Mouse (Mus musculus): ENCODE results near the gene Ccl28. TPM values are rescaled to one million over a fixed set of nuclear protein-coding genes. Genes with fewer than 3 reads are reported as not detected.
"Not testable (repeated sequence)": the region's sequence is repeated elsewhere in the genome, so short reads cannot be mapped to it uniquely, and the experiment has no call there.

Gene Ccl28
- polyA plus RNA-seq (2016; fragmentation: Nextera tagmentation; extraction: Ambion mirVana) = not detected in 2 replicates

DNA sequence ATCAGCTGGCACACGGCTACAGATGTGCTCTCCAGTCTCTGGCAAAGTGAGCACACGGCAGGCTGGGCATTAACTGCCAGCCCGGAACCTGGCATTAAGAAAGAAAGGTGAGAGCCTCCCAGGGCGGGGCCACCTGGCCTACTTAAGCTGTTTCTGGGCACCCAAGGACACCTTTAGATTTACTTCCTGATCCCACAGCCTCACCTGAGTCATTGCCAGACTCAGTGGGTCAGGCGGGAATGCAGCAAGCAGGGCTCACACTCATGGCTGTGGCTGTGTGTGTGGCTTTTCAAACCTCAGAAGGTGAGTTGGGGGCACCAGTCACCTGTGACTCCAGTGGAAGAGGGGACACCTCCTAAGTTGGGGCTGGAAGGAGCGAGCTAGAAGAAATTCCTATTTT lies at the start of gene Ccl28:
Gene Ccl28, plus strand, starts transcription at position 186 of the 400 bp plus-strand sequence.
- 0 out of 2 replicates have a peak, but pooled peaks cover 3% of the 10 kb centered on the region for H3K9me3 ChIP-seq (replicated peaks)
- no peaks in the 10 kb centered on the region for H3K4me1 ChIP-seq
- H3K4me3 ChIP-seq = no peak within 1 kb of the TSS
- H3K9ac ChIP-seq = no peak within 1 kb of the TSS
- 59% methylated on average over 6 of the region's 6 CpGs for WGBS (ENCODE audit: insufficient replicate concordance)
- no peak for ATAC-seq
- H3K27ac ChIP-seq = no peak within 1 kb of the TSS
- H3K4me2 ChIP-seq = no peak within 1 kb of the TSS
- H3K36me3 ChIP-seq = no peaks in the 10 kb centered on the region
- H3K27me3 ChIP-seq (replicated peaks) = no peaks in the 10 kb centered on the region

DNA sequence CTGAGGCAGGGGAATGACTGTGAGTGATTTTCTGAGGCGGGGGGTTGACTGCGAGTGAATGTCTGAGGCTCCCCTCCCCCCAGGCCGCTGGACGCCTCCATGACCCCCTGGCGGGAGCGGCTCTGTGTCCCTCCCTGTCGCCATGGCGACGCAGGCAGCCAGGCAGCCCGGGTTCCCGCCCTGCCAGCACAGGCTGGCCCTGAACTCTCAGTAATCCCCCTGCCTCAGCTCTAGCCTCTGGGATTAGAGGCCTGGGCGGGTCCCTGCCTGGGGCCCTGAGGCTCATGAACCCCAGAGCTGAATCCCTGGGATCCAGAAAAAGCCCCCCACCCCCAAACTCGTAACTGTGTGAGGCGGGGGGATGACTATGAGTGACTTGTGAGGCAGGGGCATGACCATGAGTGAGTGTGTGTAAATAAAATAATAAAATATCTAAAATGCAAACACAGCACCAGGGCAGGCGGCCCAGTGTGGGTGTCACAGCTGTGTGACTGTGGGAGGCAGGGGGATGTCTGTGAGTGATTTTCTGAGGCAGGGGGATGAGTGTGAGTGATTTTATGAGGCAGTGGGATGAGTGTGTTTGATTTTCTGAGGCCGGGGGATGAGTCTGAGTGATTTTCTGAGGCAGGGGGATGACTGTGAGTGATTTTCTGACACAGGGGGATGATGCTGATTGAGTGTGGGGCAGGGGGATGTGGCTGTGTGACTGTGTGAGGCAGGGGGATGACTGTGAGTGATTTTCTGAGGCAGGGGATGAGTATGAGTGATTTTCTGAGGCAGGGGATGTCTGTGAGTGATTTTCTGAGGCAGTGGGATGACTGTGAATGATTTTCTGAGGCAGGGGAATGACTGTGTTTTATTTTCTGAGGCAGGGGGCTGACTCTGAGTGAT lies 27.1 kb upstream of the Ccl28 start:
- H3K4me2 ChIP-seq; H3K27ac ChIP-seq; H3K27me3 ChIP-seq (replicated peaks); H3K9ac ChIP-seq; H3K4me3 ChIP-seq; H3K4me1 ChIP-seq; H3K36me3 ChIP-seq: not testable (repeated sequence)
- peak; percentile 82 for ATAC-seq
- peaks cover 13% of the 10 kb centered on the region for H3K9me3 ChIP-seq (replicated peaks)
- WGBS (ENCODE audit: insufficient replicate concordance) = 59% methylated on average over 16 of the region's 16 CpGs

DNA sequence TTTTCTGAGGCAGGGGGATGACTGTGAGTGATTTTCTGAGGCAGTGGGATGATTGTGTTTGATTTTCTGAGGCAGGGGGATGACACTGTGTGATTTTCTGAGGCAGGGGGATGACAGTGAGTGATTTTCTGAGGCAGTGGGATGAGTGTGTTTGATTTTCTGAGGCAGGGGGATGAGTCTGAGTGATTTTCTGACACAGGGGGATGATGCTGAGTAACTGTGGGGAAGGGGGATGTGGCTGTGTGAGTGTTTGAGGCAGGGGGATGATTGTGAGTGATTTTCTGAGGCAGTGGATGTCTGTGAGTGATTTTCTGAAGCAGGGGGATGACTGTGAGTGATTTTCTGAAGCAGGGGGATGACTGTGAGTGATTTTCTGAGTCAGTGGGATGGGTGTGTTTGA lies 25.2 kb upstream of the Ccl28 start:
- not testable (repeated sequence) for ATAC-seq

DNA sequence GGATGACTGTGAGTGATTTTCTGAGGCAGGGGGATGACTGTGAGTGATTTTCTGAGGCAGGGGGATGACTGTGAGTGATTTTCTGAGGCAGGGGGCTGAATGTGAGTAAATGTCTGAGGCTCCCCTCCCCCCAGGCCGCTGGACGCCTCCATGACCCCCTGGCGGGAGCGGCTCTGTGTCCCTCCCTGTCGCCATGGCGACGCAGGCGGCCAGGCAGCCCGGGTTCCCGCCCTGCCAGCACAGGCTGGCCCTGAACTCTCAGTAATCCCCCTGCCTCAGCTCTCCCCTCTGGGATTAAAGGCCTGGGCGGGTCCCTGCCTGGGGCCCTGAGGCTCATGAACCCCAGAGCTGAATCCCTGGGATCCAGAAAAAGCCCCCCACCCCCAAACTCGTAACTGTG lies 24.6 kb upstream of the Ccl28 start:
- not testable (repeated sequence) for H3K27me3 ChIP-seq (replicated peaks); H3K27ac ChIP-seq; H3K4me2 ChIP-seq; H3K9ac ChIP-seq; H3K36me3 ChIP-seq; H3K4me3 ChIP-seq; H3K4me1 ChIP-seq; ATAC-seq
- H3K9me3 ChIP-seq (replicated peaks) = peaks cover 22% of the 10 kb centered on the region
- 73% methylated on average over 12 of the region's 12 CpGs for WGBS (ENCODE audit: insufficient replicate concordance)

More for the DNA sequence above, 25.2 kb upstream of the Ccl28 start:
- not testable (repeated sequence) for H3K36me3 ChIP-seq; H3K9ac ChIP-seq; H3K4me1 ChIP-seq; H3K4me2 ChIP-seq; H3K27me3 ChIP-seq (replicated peaks); H3K27ac ChIP-seq; H3K4me3 ChIP-seq
- peaks cover 17% of the 10 kb centered on the region for H3K9me3 ChIP-seq (replicated peaks)

DNA sequence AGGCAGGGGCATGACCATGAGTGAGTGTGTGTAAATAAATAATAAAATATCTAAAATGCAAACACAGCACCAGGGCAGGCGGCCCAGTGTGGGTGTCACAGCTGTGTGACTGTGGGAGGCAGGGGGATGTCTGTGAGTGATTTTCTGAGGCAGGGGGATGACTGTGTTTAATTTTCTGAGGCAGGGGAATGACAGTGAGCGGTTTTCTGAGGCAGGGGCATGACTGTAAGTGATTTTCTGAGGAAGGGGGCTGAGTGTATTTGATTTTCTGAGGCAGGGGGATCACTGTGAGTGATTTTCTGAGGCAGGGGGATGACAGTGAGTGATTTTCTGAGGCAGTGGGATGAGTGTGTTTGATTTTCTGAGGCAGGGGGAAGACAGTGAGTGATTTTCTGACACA lies 24.1 kb upstream of the Ccl28 start:
- H3K4me1 ChIP-seq; H3K4me3 ChIP-seq; H3K27ac ChIP-seq; ATAC-seq; H3K27me3 ChIP-seq (replicated peaks); H3K4me2 ChIP-seq; H3K9ac ChIP-seq; H3K36me3 ChIP-seq: not testable (repeated sequence)
- 47% methylated on average over 2 of the region's 2 CpGs for WGBS (ENCODE audit: insufficient replicate concordance)
- H3K9me3 ChIP-seq (replicated peaks) = peaks cover 25% of the 10 kb centered on the region

DNA sequence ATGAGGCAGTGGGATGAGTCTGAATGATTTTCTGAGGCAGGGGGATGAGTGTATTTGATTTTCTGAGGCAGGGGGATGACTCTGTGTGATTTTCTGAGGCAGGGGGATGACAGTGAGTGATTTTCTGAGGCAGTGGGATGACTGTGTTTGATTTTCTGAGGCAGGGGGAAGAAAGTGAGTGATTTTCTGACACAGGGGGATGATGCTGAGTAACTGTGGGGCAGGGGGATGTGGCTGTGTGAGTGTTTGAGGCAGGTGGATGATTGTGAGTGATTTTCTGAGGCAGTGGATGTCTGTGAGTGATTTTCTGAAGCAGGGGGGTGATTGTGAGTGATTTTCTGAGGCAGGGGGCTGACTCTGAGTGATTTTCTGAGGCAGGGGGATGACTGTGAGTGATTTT lies 23.5 kb upstream of the Ccl28 start:
- H3K4me1 ChIP-seq; H3K36me3 ChIP-seq; ATAC-seq; H3K9ac ChIP-seq; H3K27me3 ChIP-seq (replicated peaks); H3K27ac ChIP-seq; H3K4me3 ChIP-seq; H3K4me2 ChIP-seq: not testable (repeated sequence)
- peaks cover 29% of the 10 kb centered on the region for H3K9me3 ChIP-seq (replicated peaks)

DNA sequence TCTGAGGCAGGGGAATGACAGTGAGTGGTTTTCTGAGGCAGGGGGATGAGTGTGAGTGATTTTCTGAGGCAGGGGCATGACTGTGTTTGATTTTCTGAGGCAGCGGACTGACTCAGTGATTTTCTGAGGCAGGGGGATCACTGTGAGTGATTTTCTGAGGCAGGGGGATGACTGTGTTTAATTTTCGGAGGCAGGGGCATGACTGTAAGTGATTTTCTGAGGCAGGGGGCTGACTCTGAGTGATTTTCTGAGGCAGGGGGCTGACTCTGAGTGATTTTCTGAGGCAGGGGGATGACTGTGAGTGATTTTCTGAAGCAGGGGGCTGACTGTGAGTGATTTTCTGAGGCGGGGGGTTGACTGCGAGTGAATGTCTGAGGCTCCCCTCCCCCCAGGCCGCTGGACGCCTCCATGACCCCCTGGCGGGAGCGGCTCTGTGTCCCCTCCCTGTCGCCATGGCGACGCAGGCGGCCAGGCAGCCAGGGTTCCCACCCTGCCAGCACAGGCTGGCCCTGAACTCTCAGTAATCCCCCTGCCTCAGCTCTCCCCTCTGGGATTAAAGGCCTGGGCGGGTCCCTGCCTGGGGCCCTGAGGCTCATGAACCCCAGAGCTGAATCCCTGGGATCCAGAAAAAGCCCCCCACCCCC lies 20.8 kb upstream of the Ccl28 start:
- not testable (repeated sequence) for H3K4me3 ChIP-seq; ATAC-seq; H3K27me3 ChIP-seq (replicated peaks); H3K4me1 ChIP-seq; H3K27ac ChIP-seq; H3K9ac ChIP-seq; H3K36me3 ChIP-seq; H3K4me2 ChIP-seq
- H3K9me3 ChIP-seq (replicated peaks) = peaks cover 16% of the 10 kb centered on the region
- 51% methylated on average over 13 of the region's 13 CpGs for WGBS (ENCODE audit: insufficient replicate concordance)

DNA sequence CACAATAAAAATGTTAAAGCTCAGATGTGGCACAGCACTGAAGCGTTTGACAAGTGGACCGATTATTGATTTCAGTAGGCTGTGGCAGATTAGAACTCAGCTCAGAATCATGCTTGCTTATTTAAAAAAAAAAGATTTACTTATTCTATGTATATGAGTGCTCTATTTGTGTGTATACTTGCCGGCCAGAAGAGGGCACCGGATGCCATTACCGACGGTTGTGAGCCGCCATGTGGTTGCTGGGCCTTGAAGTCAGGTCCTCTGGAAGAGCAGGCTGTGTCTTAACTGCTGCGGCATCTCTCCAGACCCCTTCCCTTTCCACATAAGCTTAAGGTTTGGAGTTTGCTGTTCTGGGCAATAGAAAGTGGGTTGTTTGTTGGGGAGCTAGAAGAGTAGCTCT lies 19.7 kb upstream of the Ccl28 start:
- H3K27ac ChIP-seq; H3K4me2 ChIP-seq; H3K4me3 ChIP-seq; H3K36me3 ChIP-seq; H3K27me3 ChIP-seq (replicated peaks); H3K9ac ChIP-seq; H3K4me1 ChIP-seq: not testable (repeated sequence)
- WGBS (ENCODE audit: insufficient replicate concordance) = 86% methylated on average over 8 of the region's 8 CpGs
- peak; percentile 27; the same call in 1 of the 2 replicates for ATAC-seq
- peaks cover 16% of the 10 kb centered on the region for H3K9me3 ChIP-seq (replicated peaks)

DNA sequence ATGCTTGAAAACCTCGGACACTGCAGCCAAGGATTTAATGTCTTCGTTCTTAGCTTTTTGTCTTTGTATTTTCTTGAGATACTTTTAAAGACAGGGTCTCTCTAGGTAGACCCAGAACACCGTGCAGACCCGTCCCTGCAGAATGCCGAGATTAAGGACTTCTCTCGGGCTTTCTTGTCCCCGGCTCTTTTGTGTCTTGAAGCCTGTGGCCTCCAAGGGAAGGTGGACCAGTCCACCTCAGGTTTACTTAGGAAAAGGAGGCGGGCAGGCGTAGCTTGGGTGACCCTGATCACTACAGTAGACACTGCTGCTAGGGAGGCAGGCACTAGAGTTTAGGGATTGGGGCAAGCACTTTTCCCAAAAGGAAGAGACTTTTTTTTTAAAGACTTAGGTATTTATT lies 19.3 kb upstream of the Ccl28 start:
- H3K9ac ChIP-seq; H3K4me2 ChIP-seq; H3K4me1 ChIP-seq; H3K27me3 ChIP-seq (replicated peaks); H3K4me3 ChIP-seq; H3K36me3 ChIP-seq; H3K27ac ChIP-seq: not testable (repeated sequence)
- WGBS (ENCODE audit: insufficient replicate concordance) = 81% methylated on average over 8 of the region's 9 CpGs
- H3K9me3 ChIP-seq (replicated peaks) = peaks cover 16% of the 10 kb centered on the region
- peak; percentile 19; the same call in 1 of the 2 replicates for ATAC-seq

DNA sequence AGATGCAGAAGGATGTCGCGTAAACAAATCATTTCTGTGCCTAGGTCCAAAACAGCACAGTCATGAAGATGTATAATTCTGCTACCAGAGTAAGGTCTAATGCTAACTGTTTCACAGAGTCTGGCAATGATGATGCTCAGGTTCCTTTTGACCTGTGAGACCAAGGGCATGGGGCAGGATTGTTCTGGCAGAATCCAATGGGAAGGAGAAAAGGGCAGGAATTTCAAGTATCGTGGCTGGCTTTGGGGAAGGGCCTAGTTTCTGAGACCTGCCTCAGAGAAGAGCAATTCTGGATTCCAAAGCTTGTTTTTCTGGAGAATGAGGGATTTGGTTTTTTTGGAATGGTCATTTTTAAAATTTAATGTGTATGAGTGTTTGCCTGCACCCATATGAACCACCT lies 4.8 kb upstream of the Ccl28 start:
- 0 out of 2 replicates have a peak, but pooled peaks cover 2% of the 10 kb centered on the region for H3K9me3 ChIP-seq (replicated peaks)
- H3K4me3 ChIP-seq = no peak overlapping the region
- H3K4me1 ChIP-seq = no peaks in the 10 kb centered on the region
- WGBS (ENCODE audit: insufficient replicate concordance) = 78% methylated on average over 3 of the region's 3 CpGs
- H3K27me3 ChIP-seq (replicated peaks) = no peaks in the 10 kb centered on the region
- H3K4me2 ChIP-seq = no peak overlapping the region
- no peak overlapping the region for H3K9ac ChIP-seq
- no peak for ATAC-seq
- no peak overlapping the region for H3K27ac ChIP-seq
- H3K36me3 ChIP-seq = no peaks in the 10 kb centered on the region

DNA sequence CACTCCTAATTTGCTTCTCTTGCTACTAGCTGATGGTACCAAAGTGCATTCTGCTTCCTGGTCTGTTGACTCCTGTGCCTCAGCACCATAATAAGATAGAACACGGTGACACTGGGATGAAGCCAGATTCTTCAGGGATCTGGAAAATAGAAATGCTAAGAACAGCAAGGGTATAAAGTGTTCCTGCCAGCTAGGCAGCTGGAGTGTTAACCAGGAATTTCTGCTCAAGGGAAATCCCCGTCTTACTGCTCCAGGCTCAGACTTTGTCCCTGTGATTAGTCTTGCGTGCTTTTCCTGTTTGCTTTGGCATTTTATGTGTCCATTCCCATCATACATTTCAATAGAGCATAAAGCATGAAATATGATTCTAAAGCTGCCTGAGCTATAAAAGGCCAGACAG lies 3.9 kb upstream of the Ccl28 start:
- H3K4me1 ChIP-seq = no peaks in the 10 kb centered on the region
- H3K4me3 ChIP-seq = no peak overlapping the region
- no peak for ATAC-seq
- 75% methylated on average over 3 of the region's 3 CpGs for WGBS (ENCODE audit: insufficient replicate concordance)
- no peak overlapping the region for H3K27ac ChIP-seq
- H3K9me3 ChIP-seq (replicated peaks) = 0 out of 2 replicates have a peak, but pooled peaks cover 3% of the 10 kb centered on the region
- no peak overlapping the region for H3K4me2 ChIP-seq
- no peaks in the 10 kb centered on the region for H3K36me3 ChIP-seq
- no peak overlapping the region for H3K9ac ChIP-seq
- H3K27me3 ChIP-seq (replicated peaks) = no peaks in the 10 kb centered on the region

DNA sequence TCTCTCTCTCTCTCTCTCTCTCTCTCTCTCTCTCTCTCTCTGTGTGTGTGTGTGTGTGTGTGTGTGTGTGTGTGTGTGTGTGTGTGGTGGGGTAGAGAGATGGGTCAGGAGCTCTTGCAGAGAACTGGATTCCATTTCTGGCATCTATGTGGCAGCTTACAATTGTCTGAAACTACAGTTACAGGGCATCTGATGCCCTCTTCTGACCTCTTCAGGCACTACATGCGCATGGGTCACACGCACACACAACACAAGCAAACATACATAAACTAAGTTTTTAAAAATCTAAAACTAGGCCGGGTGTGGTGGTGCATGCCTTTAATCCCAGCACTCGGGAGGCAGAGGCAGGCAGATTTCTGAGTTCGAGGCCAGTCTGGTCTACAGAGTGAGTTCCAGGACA lies 2.3 kb downstream of the Ccl28 start:
- H3K36me3 ChIP-seq; H3K27me3 ChIP-seq (replicated peaks); H3K4me2 ChIP-seq; ATAC-seq; H3K27ac ChIP-seq; H3K4me3 ChIP-seq; H3K4me1 ChIP-seq; H3K9ac ChIP-seq; H3K9me3 ChIP-seq (replicated peaks): not testable (repeated sequence)
- WGBS (ENCODE audit: insufficient replicate concordance) = 65% methylated on average over 5 of the region's 5 CpGs

Data from liver, embryonic 12.5 days (tissue).